Mouse (Mus musculus) CD8-positive naive resting alpha-beta T cell, adult 57 days (primary cell): ENCODE results near the gene Ssxb2. TPM values are rescaled to one million over a fixed set of nuclear protein-coding genes. Genes with fewer than 3 reads are reported as not detected.

Source experiments
- total RNA-seq: library from RNA; stranded (reverse); gene quantifications from one replicate; pipeline ENCODE4 v1.2.4, GENCODE M21; 2023

The Ssxb2 gene
- not detected for total RNA-seq

GRCm38 (mm10) chrX:8461626-8462025 lies at the start of gene Ssxb2:
Ssxb2 (minus strand) TSS chrX:8461726.

GRCm38 (mm10) chrX:8413005-8413404 lies 48.5 kb downstream of the Ssxb2 start, which contains the start of gene Ssxb1:
Ssxb1 (plus strand) TSS chrX:8413305.

Other genes starting within 250 kb of the Ssxb2 start
- 14.0 TPM for gene Ftsj1, start 209.3 kb downstream of the Ssxb2 start, total RNA-seq
- gene Slc38a5, start 190.6 kb downstream of the Ssxb2 start, total RNA-seq, result not detected
- not detected for gene Ssxb10, start 134.3 kb downstream of the Ssxb2 start, total RNA-seq
- not detected for gene Ssxb9, start 94.7 kb downstream of the Ssxb2 start, total RNA-seq
- not detected for gene Ssxb1, start 48.4 kb downstream of the Ssxb2 start, total RNA-seq
- not detected for gene Gm14459, start 63.2 kb upstream of the Ssxb2 start, total RNA-seq
- not detected for gene Ssxb6, start 86.5 kb upstream of the Ssxb2 start, total RNA-seq
- gene Ssxb3, start 130.1 kb upstream of the Ssxb2 start, total RNA-seq, result not detected
- gene Ssxb8, start 229.1 kb upstream of the Ssxb2 start, total RNA-seq, result not detected